Mouse (Mus musculus) kidney, embryonic 15.5 days (tissue): ENCODE measurements at regions not wholly inside any gene's neighbourhood (a gene's known extent, or its start where the extent isn't known, plus 50 kb on each side); places are given as distances from the start of the nearest gene placed in this dataset.

Experiments
- ATAC-seq: fragments of 200-750 bp; cut with Nextera tagmentation; replicated peaks from 2 replicates; pipeline ENCODE4 v1.8.0; 2017; ENCODE audit warnings: moderate TSS enrichment; ENCODE audit not compliant: low FRiP score
- H3K27ac ChIP-seq: fragments of 300-500 bp; sonication (generic); 2 replicates; pipeline ENCODE4 v1.5.1; 2015; ENCODE audit warnings: mild to moderate bottlenecking, inconsistent platforms
- H3K27me3 ChIP-seq: fragments of 300-500 bp; sonication (generic); 2 replicates; pipeline ENCODE4 v1.6.1; 2015; ENCODE audit warnings: inconsistent platforms
- H3K36me3 ChIP-seq: fragments of 300-500 bp; sonication (generic); 2 replicates; pipeline ENCODE4 v1.6.1; 2015; ENCODE audit warnings: inconsistent platforms
- H3K4me1 ChIP-seq: fragments of 300-500 bp; sonication (generic); 2 replicates; pipeline ENCODE4 v1.6.1; 2015; ENCODE audit warnings: inconsistent platforms
- H3K4me2 ChIP-seq: fragments of 300-500 bp; sonication (generic); 2 replicates; pipeline ENCODE4 v1.6.1; 2015; ENCODE audit warnings: moderate library complexity, mild to moderate bottlenecking, inconsistent platforms
- H3K4me3 ChIP-seq: fragments of 300-500 bp; sonication (generic); replicated peaks from 2 replicates; pipeline ENCODE4 v1.5.1; 2015; ENCODE audit warnings: mild to moderate bottlenecking, inconsistent platforms
- H3K9ac ChIP-seq: fragments of 300-500 bp; sonication (generic); 2 replicates; pipeline ENCODE4 v1.6.1; 2015; ENCODE audit warnings: mild to moderate bottlenecking, inconsistent platforms
- H3K9me3 ChIP-seq: fragments of 300-500 bp; sonication (generic); replicated peaks from 2 replicates; pipeline ENCODE4 v1.6.1; 2016; ENCODE audit warnings: inconsistent platforms
- WGBS: fragments of 180-500 bp; shearing (Covaris S2); methylation state at CpG from one replicate; pipeline ENCODE4 v1.1.7; 2015; ENCODE audit warnings: mixed read lengths; 5-methylcytosine and 5-hydroxymethylcytosine counted together

DNA sequence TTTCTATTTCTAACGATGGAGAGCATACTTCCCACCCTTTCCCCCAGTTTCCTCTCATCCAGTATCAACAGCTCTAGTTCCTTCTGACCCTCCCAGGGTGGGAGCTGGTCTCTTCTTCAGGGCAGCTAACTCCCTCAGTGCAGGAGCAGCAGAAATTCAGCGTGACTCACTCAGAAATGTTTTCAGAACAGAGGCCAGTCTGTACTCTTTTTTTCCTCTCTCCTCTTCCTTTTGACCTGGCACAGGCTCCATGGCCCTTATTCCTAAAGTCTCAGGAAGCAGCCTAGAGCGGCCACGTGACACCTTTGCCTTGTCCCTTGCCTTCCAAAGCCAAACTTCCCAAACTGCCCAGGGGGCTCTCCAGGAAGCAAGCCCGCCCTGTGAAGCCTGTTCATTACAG lies 55.4 kb downstream of the Pja1 start:
- H3K4me1 ChIP-seq: peaks cover 16% of the 10 kb centered on the region
- no peaks in the 10 kb centered on the region for H3K9me3 ChIP-seq
- H3K27ac ChIP-seq: 0 out of 2 replicates have a peak overlapping the region, but pooled peaks have one; percentile 13
- no peak overlapping the region for H3K4me3 ChIP-seq
- H3K4me2 ChIP-seq: no peak overlapping the region
- peaks cover 72% of the 10 kb centered on the region for H3K27me3 ChIP-seq
- WGBS: 45% methylated on average over 5 of the region's 5 CpGs
- no peaks in the 10 kb centered on the region for H3K36me3 ChIP-seq
- H3K9ac ChIP-seq: no peak overlapping the region
- no peak for ATAC-seq

DNA sequence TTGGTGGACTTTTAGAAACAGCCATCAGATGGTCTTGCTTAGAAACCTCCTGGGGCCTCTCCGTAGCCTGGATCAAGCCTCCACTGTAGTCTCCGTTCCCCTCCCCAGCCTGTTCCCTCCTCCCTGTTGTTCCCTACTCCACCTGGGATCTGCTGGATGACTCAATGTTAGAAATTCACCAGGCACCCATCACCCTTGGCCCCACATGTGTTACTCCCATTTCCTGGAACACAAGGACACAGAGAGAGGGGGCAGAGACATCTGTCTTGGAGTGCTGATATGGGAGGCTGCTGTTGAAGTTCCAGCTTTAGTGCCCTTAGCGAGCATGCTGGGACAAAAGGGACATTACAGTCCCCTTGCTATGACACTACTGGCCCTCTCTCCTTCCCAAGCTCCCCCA lies 60.1 kb downstream of the Pja1 start:
- ATAC-seq: no peak
- Histone ChIP-seq H3K4me3 (no peak overlapping the region), H3K9me3 (no peaks in the 10 kb centered on the region), H3K9ac (no peak overlapping the region), H3K36me3 (no peaks in the 10 kb centered on the region), H3K4me1 (peaks cover 30% of the 10 kb centered on the region), H3K27ac (peak overlapping the region; percentile 37; the same call in 1 of the 2 replicates), H3K27me3 (peaks cover 73% of the 10 kb centered on the region), H3K4me2 (no peak overlapping the region)
- 43% methylated on average over 3 of the region's 3 CpGs for WGBS

DNA sequence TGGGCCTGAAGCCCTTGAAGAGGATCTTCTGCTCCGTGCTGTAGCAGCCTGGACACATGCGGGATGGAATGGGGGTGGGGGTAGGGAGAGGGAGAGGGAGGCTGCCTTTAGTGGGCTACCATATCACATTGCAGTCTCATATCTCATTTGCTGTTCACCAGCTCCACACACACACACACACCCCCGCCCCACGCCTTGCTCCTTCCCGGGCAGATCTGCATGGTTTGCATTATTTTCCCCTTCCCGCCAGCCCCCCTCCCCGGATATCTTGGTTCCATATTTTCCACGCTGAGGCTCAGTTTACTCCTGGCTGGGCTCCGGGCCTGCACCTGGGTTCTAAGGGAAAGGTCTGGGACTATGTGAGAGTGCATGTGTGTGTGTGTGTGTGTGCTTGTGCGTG lies 61.2 kb downstream of the Pja1 start:
- Histone ChIP-seq H3K9me3 (no peaks in the 10 kb centered on the region), H3K4me1 (peaks cover 30% of the 10 kb centered on the region), H3K36me3 (no peaks in the 10 kb centered on the region), H3K9ac (no peak overlapping the region), H3K4me3 (no peak overlapping the region), H3K4me2 (no peak overlapping the region), H3K27me3 (peaks cover 64% of the 10 kb centered on the region), H3K27ac (0 out of 2 replicates have a peak overlapping the region, but pooled peaks have one; percentile 37)
- 60% methylated on average over 10 of the region's 10 CpGs for WGBS
- peak; percentile 75 for ATAC-seq

DNA sequence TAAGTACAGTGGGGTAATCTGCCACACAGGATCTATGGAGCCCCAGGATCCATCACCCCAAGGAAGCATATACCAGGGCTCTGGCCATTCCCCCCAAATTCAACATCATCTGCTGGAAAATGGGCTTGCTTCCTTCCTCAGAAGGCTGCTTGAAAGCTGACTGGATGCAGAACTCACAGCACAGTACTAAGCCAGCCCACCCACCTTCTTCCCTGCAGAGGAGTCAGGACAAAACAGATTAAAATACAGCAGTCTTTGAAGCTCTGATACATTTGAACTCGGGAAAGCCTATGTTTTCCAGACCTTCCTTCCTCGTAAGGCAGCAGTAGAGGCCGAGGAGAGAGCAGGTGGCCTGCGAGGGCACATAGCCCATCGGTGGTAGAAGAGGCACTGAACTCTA lies 61.7 kb downstream of the Pja1 start:
- 0 out of 2 replicates have a peak overlapping the region, but pooled peaks have one; percentile 37 for H3K27ac ChIP-seq
- H3K4me2 ChIP-seq: no peak overlapping the region
- no peaks in the 10 kb centered on the region for H3K36me3 ChIP-seq
- no peak overlapping the region for H3K4me3 ChIP-seq
- no peaks in the 10 kb centered on the region for H3K9me3 ChIP-seq
- no peak overlapping the region for H3K9ac ChIP-seq
- WGBS: 68% methylated on average over 5 of the region's 5 CpGs
- ATAC-seq: no peak
- peaks cover 31% of the 10 kb centered on the region for H3K4me1 ChIP-seq
- peaks cover 64% of the 10 kb centered on the region for H3K27me3 ChIP-seq

DNA sequence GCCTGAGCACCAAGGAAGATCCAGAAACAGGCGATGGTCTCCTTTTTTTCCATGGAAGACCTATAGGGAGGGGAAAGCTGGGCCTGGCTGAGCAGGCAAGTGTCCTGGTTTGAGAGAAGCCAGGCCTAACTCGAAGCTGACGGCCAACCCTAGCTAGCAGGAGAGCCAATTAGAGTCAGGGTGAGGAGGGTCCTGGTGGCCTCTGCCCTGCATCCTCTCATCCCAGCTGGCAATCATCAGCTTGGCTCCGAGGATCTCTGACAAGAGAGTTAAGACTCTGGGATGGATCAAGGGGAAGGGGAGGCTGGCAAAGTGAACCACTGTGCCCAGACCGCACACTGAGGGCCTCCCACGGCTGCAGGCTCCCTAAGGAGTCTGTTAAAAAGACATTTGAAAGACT lies 62.3 kb downstream of the Pja1 start:
- Histone ChIP-seq H3K9ac (no peak overlapping the region), H3K36me3 (no peaks in the 10 kb centered on the region), H3K27me3 (peaks cover 59% of the 10 kb centered on the region), H3K4me3 (no peak overlapping the region), H3K9me3 (no peaks in the 10 kb centered on the region), H3K4me1 (peaks cover 36% of the 10 kb centered on the region), H3K27ac (no peak overlapping the region), H3K4me2 (no peak overlapping the region)
- WGBS: 44% methylated on average over 6 of the region's 6 CpGs
- ATAC-seq: peak; percentile 23; the same call in 1 of the 2 replicates

DNA sequence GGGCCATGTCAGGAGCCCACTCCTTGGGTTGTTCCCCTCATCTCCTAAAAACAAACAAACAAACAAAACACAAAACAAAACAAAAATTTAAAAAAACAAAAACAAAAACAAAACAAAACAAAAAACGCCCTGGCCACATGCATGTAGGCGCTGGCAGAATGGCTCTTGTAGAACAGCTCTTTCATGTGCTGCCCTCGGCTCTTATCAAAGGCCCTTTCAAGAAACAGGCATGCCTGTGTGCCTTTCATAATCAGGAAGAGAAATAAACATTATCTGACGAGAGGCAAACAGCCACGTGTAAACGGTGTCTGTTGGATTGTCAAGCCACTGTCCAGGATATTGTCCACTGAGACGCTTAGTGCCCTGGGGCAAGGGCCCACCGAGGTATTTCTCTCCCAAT lies 65.2 kb downstream of the Pja1 start:
- no peak overlapping the region for H3K4me3 ChIP-seq
- peaks cover 31% of the 10 kb centered on the region for H3K4me1 ChIP-seq
- H3K4me2 ChIP-seq: no peak overlapping the region
- H3K36me3 ChIP-seq: no peaks in the 10 kb centered on the region
- H3K9ac ChIP-seq: no peak overlapping the region
- H3K27me3 ChIP-seq: peaks cover 50% of the 10 kb centered on the region
- H3K27ac ChIP-seq: no peak overlapping the region
- 67% methylated on average over 8 of the region's 8 CpGs for WGBS
- no peak for ATAC-seq
- no peaks in the 10 kb centered on the region for H3K9me3 ChIP-seq

DNA sequence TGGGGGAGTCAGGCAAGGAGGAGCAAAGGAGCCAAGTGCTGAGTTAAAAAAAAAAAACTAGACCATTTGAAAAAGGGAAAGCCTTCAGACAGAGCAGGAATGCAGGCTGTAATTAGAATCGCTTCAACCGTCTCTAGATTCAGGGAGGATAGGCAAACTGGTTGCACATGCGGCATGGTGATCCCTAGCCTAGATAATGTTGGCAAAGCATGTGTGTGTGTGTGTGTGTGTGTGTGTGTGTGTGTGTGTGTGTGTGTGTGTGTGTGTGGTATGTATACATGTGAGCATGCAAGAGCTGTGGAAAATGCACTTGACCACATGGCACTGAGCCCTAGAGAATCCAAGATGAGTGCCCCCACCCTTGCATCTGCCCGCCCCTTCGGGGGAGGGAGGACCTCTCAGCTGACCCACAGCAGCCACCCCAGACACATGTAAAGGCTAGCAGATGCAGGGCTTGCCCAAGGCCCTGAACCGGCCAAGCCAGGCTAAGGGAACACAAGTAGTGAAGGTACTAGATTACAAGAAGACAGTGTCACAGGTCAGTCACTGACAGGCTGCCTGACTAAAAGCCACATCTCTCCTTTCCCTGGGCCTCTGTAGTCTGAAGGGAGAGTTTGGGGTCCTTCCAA lies 67.4 kb downstream of the Pja1 start:
- Histone ChIP-seq H3K4me2 (no peak overlapping the region), H3K36me3 (no peaks in the 10 kb centered on the region), H3K4me3 (no peak overlapping the region), H3K9me3 (no peaks in the 10 kb centered on the region), H3K4me1 (0 out of 2 replicates have a peak, but pooled peaks cover 13% of the 10 kb centered on the region), H3K9ac (no peak overlapping the region), H3K27me3 (peaks cover 50% of the 10 kb centered on the region), H3K27ac (peak overlapping the region; percentile 59)
- ATAC-seq: peak; percentile 47
- 49% methylated on average over 6 of the region's 6 CpGs for WGBS

DNA sequence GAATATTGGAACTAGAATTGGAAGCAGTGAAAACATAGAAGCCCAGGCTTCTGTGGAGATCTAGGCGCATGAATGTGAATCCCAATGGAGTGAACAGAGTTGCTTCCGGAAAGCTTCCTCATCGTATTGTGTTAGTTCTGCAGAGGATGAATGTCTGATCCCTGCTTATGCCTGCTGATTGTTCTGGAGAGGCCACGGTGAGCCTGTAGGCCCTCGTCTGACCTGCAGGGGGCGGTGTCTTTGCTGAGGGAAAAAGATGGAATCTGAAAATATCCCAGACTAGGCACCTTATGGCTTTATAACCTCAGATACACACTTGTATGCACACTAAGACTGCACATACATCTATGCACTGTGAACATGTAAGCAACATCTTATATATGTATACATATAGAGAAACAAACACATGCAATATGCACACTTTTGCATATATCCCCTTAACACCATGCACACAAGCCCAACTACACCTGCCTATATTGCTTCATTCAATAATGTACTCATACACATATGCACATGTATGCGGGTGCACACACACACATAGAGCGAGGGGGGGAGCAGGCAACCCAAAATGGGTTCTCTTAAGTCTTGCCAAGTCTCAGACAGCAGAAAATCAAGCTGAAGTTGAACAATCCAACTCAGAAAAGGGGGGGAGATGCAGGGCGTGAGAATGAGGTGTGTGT lies 68.1 kb downstream of the Pja1 start:
- no peak overlapping the region for H3K4me2 ChIP-seq
- no peaks in the 10 kb centered on the region for H3K9me3 ChIP-seq
- no peaks in the 10 kb centered on the region for H3K36me3 ChIP-seq
- 0 out of 2 replicates have a peak, but pooled peaks cover 13% of the 10 kb centered on the region for H3K4me1 ChIP-seq
- no peak overlapping the region for H3K9ac ChIP-seq
- H3K4me3 ChIP-seq: no peak overlapping the region
- peaks cover 49% of the 10 kb centered on the region for H3K27me3 ChIP-seq
- 58% methylated on average over 9 of the region's 9 CpGs for WGBS
- 0 out of 2 replicates have a peak, but pooled peaks have one; percentile 14 for ATAC-seq
- H3K27ac ChIP-seq: peak overlapping the region; percentile 59; the same call in 1 of the 2 replicates

DNA sequence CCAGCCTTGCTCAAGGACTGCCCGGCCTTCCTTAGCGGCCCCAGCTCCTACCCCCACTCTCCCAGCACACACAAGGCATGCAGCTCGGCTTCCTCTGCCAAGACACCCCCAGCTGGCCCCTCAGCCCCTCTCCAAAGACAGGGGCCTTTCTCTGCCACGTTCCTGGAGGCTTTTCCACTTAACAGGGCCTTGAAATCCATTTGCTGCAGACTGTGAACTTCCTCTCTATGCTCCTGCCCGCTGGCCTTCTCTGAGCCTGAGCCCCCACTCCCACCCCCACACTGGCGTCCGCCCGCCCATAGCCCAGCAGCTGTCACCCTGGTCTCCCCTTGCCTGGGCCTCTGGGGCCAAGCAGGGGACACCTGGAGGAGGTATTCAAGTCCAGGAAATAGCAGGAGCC lies 73.7 kb downstream of the Pja1 start:
- Histone ChIP-seq H3K36me3 (no peaks in the 10 kb centered on the region), H3K27me3 (peaks cover 72% of the 10 kb centered on the region), H3K4me3 (no peak overlapping the region), H3K4me2 (no peak overlapping the region), H3K4me1 (peaks cover 20% of the 10 kb centered on the region), H3K9me3 (no peaks in the 10 kb centered on the region), H3K9ac (no peak overlapping the region), H3K27ac (peak overlapping the region; percentile 72)
- ATAC-seq: peak; percentile 23; the same call in 1 of the 2 replicates
- WGBS: 22% methylated on average over 8 of the region's 8 CpGs

DNA sequence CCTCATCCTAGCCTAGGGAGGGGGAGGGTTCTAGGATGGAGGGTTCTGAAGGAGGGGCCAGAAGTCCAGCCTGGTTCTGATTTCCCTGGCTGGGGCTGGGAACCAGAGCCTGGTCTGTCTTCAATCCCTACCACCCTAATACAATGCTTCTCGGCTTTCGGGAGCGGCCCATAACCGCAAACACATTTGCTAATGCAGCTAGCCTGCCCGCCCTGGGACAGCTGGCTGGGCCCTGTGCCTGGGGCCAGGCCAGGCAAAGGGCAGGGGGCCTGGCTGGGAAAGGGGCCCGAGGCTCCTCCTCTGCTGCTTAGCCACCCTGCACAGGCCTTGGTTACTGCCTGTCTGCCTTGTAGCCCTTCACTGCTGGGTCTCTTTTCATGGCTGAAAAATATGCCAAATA lies 74.9 kb downstream of the Pja1 start:
- WGBS: 62% methylated on average over 6 of the region's 6 CpGs
- peaks cover 73% of the 10 kb centered on the region for H3K27me3 ChIP-seq
- H3K9ac ChIP-seq: no peak overlapping the region
- peaks cover 29% of the 10 kb centered on the region for H3K4me1 ChIP-seq
- no peak overlapping the region for H3K27ac ChIP-seq
- H3K9me3 ChIP-seq: no peaks in the 10 kb centered on the region
- no peak overlapping the region for H3K4me3 ChIP-seq
- no peak overlapping the region for H3K4me2 ChIP-seq
- H3K36me3 ChIP-seq: no peaks in the 10 kb centered on the region
- no peak for ATAC-seq

DNA sequence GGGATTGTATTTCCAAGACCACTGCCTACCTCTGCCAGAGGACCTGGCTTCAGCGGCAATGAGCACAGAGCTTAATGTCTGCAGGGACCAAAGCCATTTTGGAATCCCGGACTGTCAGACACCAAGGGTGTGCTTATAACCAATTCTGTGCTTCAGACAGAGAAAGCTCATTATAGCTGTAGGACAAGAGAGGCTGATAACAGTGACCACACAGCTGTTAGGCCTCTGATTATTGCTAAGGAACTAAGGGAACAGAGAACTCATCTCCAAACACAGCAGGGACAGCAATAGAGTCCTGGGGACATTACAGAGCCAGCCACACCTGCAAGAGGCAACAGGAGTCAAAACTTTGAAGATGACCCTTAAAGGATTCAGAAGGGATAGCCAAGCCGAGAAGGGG lies 76.0 kb downstream of the Pja1 start:
- Histone ChIP-seq H3K4me3 (no peak overlapping the region), H3K9ac (no peak overlapping the region), H3K9me3 (no peaks in the 10 kb centered on the region), H3K4me1 (peaks cover 39% of the 10 kb centered on the region), H3K27ac (no peak overlapping the region), H3K4me2 (no peak overlapping the region), H3K36me3 (no peaks in the 10 kb centered on the region), H3K27me3 (peaks cover 78% of the 10 kb centered on the region)
- 82% methylated on average over 3 of the region's 3 CpGs for WGBS
- ATAC-seq: no peak

DNA sequence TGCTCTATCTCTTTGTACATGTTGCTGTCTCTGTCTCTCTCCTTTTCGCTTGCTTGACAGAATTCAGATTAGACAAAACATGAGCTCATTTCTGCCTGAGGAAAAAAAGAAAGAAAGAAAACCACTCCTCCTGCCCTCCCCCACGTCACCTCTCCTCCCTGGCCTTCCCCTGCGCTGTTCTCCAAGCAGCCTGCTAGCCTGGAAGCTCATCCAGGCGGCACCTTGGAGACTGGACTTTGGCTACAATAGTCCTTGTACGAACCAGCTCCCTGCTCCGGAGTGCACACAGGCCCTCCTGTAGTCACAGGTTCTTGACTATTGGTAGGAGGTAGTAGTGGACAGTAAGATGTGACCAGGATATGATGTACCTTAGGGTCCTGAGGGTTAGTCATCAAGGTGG lies 79.4 kb downstream of the Pja1 start:
- Histone ChIP-seq H3K4me3 (no peak overlapping the region), H3K4me2 (no peak overlapping the region), H3K9me3 (no peaks in the 10 kb centered on the region), H3K27ac (peak overlapping the region; percentile 65), H3K27me3 (peaks cover 68% of the 10 kb centered on the region), H3K9ac (no peak overlapping the region), H3K4me1 (peaks cover 30% of the 10 kb centered on the region), H3K36me3 (no peaks in the 10 kb centered on the region)
- peak; percentile 47; the same call in 1 of the 2 replicates for ATAC-seq
- WGBS: 50% methylated on average over 6 of the region's 6 CpGs
